Mouse (Mus musculus) limb, embryonic 15.5 days (tissue): ENCODE measurements around the gene Col10a1. TPM values are rescaled to one million over a fixed set of nuclear protein-coding genes. Genes with fewer than 3 reads are reported as not detected.
"Not testable (repeated sequence)": the region's sequence is repeated elsewhere in the genome, so short reads cannot be mapped to it uniquely, and the experiment has no call there.

Experiments used
- ATAC-seq: fragments of 200-750 bp; cut with Nextera tagmentation; 2 replicates; pipeline ENCODE4 v1.8.0; 2017; ENCODE audit warnings: low read depth, moderate TSS enrichment; ENCODE audit not compliant: insufficient number of reproducible peaks, low FRiP score, low TSS enrichment
- H3K27ac ChIP-seq: fragments of 300-500 bp; sonication (generic); 2 replicates; pipeline ENCODE4 v1.5.1; 2015; ENCODE audit warnings: moderate library complexity, mild to moderate bottlenecking, inconsistent platforms
- H3K27me3 ChIP-seq: fragments of 300-500 bp; sonication (generic); 2 replicates; pipeline ENCODE4 v1.6.1; 2015; ENCODE audit warnings: inconsistent platforms
- H3K36me3 ChIP-seq: fragments of 300-500 bp; sonication (generic); 2 replicates; pipeline ENCODE4 v1.6.1; 2015; ENCODE audit warnings: inconsistent platforms
- H3K4me1 ChIP-seq: fragments of 300-500 bp; sonication (generic); 2 replicates; pipeline ENCODE4 v1.6.1; 2015; ENCODE audit warnings: inconsistent platforms
- H3K4me2 ChIP-seq: fragments of 300-500 bp; sonication (generic); 2 replicates; pipeline ENCODE4 v1.6.1; 2015; ENCODE audit warnings: mild to moderate bottlenecking, inconsistent platforms
- H3K4me3 ChIP-seq: fragments of 300-500 bp; sonication (generic); 2 replicates; pipeline ENCODE4 v1.5.1; 2015; ENCODE audit warnings: mild to moderate bottlenecking, inconsistent platforms
- H3K9ac ChIP-seq: fragments of 300-500 bp; sonication (generic); 2 replicates; pipeline ENCODE4 v1.6.1; 2015; ENCODE audit warnings: inconsistent platforms
- H3K9me3 ChIP-seq: fragments of 300-500 bp; sonication (generic); 2 replicates; pipeline ENCODE4 v1.6.1; 2016; ENCODE audit warnings: inconsistent platforms
- WGBS: fragments of 180-500 bp; shearing (Covaris S2); methylation state at CpG from one replicate; pipeline ENCODE4 v1.1.7; 2015; 5-methylcytosine and 5-hydroxymethylcytosine counted together
- polyA plus RNA-seq: library from polyadenylated mRNA; unstranded; fragments of >200 nt; fragmentation: Nextera tagmentation; extraction: Ambion mirVana; gene quantifications from 2 replicates; pipeline ENCODE4 v1.2.1, GENCODE M21; 2015

The Col10a1 gene
- polyA plus RNA-seq, 1 experiment from 2014 or later: 45.2 TPM

DNA sequence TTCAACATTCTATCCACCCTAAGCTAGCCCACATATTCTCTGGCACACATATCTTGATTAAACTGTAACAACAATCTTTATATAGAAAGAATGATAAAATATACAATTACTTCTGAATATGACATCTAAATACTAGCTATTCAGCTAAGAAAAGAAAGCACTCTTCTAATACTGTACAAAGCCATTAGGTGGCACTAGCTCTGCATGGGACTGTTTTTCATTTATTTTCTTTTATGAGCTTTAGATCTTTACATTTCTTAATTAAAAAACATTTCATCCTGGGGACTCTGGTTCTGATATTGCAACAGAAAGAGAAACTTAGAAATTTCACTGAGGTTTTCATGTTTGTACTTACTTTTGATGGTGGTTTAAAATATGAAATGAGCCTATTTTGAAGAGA, 42.0 kb downstream of the Col10a1 start:
- no peak overlapping the region for H3K4me2 ChIP-seq
- H3K27me3 ChIP-seq: no peaks in the 10 kb centered on the region
- H3K4me1 ChIP-seq: no peaks in the 10 kb centered on the region
- no peaks in the 10 kb centered on the region for H3K36me3 ChIP-seq
- no peaks in the 10 kb centered on the region for H3K9me3 ChIP-seq
- ATAC-seq: no peak
- H3K9ac ChIP-seq: no peak overlapping the region
- H3K4me3 ChIP-seq: no peak overlapping the region
- H3K27ac ChIP-seq: no peak overlapping the region

GRCm38 (mm10) chr10:34434191-34434590, 44.4 kb downstream of the Col10a1 start:
- H3K9ac ChIP-seq, ATAC-seq, H3K4me2 ChIP-seq, H3K36me3 ChIP-seq, H3K9me3 ChIP-seq, H3K4me3 ChIP-seq, H3K27me3 ChIP-seq, H3K4me1 ChIP-seq, H3K27ac ChIP-seq: not testable (repeated sequence)
- 95% methylated on average over 6 of the region's 14 CpGs for WGBS

Other genes with a start within 250 kb of the Col10a1 start
- gene Dse, start 182.3 kb upstream of the Col10a1 start, polyA plus RNA-seq: 35.5 and 39.0 TPM in 2 replicates
- gene Tspyl1, start 107.8 kb upstream of the Col10a1 start, polyA plus RNA-seq: 81.0 and 83.2 TPM in 2 replicates
- 15.3 and 17.0 TPM in 2 replicates for gene Tspyl4, start 92.5 kb upstream of the Col10a1 start, polyA plus RNA-seq
- 9.7 and 11.5 TPM in 2 replicates for gene Nt5dc1, start 28.6 kb downstream of the Col10a1 start, polyA plus RNA-seq
- gene Frk, start 93.4 kb downstream of the Col10a1 start, polyA plus RNA-seq: 12.6 TPM in 2 replicates